Mouse (Mus musculus) layer of hippocampus, adult 11-12 months (tissue): ENCODE measurements around the gene Mkln1.

Experiments
- DNase-seq: peaks from one replicate; pipeline ENCODE4 v3.0.0; 2022; ENCODE audit warnings: low spot score

Mkln1 gene

DNA sequence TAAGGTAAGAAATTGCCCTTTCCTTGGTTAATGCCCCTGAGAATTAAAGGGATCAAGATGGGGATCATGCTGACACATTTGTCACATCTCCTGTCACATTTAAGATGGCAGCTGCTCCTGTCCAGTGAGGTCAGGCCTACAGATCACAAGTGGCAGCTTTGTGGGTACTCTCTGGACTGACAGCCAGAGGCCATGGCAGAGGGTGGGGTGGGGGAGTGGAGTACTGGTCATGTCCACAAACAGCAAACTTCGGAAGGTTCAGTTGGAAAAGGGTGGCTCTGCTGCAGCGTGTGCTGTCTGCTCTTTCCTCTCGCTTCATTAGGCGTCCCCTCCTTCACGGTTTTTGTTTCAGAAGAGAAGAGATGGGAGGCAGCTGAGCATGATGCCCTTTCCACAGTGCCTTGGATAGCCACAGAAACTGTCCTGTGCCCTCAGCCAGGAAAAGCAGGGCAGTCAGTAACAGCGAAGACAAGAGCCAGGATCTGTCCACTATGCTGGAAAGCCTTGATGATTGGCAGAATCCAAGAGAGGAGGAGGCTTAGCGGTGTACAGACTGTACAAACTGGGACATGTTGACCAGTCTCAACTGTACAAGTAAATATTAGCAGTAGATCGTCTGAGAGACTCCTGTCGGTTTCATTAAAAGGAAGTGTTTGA, 119.3 kb downstream of the Mkln1 start:
- no peak for DNase-seq

DNA sequence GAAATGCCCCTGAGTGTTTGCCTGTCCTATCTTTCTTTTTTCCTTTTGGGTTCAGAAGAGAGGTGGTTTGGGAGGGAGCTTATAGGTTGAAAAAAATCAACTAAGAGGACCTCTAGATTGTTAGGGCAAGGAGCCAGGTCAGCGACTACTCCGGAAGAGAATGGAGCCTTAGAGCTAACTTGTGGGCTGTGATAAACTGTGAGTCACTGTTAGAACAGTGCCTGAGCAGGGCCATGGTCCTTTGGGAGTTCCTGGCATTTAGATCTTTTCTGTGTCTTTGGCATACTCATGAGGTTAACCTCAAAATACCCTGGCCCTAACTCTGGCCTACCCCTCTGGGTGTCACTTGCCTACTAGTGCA, 119.8 kb downstream of the Mkln1 start:
- DNase-seq: no peak

DNA sequence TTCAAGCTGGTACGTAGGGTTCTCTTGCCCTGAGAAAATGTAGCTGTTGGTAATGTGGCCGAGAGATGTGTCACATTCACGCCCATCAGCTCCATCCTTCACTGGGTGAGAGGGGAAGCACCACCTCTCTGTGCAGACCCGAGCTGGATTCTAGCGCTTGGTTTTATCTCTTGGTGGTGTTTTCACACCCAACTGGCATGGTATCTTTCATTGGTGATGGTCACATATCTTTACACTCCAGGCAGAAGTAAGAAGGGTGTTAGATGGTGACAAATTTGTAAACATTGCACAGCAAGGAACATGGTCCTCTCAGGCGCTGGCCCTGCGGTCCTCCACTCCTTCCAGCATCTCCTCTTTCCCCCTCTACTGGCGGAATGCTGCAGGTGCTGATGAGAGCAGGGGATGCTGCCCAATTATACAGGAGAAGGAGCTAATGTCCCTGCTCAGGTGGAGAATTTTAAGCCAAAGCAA, 120.5 kb downstream of the Mkln1 start:
- no peak for DNase-seq

DNA sequence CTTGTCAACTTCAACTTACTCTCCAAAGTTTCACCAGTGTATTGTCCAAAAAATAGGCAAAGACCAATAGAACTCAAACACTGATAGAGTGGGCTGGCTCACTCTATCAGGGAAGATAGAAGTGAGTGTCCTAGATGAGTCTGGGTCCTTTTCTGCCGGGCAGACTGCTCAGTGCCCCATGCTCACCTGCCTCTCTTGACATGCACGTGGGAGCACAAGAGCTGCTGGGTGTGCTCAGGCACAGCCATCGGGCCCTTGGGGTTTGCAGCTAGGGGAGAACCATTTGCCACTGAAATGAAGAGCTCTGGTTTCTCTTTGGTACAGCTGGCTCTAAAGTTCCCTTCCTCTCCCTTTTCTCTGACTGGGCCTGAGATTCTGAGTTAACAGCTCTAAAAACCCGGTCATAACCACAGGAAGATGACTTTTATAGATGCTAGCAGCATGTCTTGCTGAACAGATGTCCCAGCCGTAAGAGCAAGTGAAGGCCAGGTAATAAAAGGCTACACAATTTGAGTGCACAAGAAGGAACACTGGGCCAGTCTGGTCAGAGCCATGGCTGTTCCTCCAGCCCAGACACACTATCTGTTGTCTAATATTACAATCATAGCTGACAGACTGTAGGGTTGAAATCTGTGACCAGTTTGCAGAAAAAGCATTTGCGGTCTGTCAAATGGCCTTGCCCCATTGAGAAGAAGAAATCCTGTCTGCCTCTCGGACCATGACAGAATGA, 122.1 kb downstream of the Mkln1 start:
- DNase-seq: no peak

DNA sequence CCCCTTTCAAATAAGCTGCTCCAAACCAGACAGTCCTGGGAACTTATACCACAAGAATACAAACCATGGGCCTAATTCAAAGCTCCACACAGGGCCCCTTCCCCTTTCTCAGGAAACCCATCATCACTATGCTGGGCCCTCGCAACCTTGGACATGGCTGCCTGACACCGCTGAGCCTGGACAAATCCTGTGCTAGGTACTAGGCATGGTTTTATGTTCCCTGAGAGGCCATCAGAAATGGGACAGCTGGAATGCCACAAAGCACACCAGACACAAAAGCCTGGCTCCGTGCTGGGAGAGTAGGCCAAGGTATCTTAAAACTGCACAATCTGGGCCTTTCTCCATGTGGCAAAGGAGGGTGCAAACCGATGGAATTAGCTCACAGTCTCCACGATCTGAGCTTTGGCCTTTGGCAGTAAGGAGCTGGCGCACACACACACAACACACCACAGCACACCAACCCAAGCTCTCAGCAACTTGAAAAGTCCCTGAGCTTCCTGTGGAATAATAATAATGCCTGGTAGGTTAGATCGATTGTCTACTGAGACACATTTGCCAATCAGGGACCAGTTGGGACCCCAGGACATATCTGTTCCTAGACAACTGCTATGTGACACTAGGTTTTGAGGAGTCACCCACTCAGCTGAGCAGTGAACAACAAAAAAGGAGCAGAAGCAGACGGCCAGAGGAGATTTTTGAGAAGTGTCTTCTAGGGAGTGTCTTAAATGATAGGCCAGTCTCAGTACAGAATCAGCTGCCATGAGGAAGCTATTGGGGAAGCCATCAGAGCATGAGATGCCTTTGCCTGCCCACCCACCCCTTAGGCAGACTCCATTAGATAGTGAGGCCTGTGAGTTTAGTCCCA, 123.2 kb downstream of the Mkln1 start:
- DNase-seq: no peak

DNA sequence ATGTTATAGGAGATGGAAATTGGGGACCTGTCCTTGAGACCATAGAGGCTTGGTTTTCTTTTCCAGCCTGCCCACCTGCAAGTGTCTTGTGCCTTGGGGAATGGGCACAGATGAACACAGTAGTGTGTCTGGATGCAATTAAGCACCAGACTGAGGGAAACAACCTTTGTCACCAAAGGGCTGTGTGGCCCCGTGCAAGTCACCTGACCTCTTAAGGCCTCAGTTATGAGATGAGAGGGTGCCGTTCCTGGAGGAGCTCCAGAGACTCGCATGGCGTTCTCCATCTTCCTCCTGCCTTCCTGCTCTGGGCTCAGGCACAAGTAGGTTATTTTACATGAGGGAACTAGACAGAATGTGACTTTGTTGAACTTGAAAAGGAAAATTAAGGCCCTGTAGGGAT, 123.9 kb downstream of the Mkln1 start:
- DNase-seq: no peak

DNA sequence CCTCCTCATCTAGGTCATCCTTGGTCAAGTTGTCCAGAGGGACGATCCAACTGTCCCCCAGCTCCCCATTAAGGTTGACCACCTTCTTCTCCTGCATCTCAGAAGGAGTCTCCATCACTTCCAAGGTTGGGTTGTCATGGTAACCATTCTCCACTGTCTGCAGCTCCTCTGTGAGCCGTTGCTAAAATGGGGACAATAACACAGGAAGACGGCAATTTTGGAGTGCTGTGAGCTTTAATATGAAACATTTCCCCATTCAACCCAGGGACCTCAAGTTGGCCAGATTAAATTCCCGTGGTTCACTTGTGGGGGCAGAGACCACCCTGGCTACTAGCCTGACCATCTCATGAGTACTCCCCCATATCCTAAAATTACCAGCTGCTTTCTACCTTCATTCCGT, 124.5 kb downstream of the Mkln1 start:
- DNase-seq: no peak

DNA sequence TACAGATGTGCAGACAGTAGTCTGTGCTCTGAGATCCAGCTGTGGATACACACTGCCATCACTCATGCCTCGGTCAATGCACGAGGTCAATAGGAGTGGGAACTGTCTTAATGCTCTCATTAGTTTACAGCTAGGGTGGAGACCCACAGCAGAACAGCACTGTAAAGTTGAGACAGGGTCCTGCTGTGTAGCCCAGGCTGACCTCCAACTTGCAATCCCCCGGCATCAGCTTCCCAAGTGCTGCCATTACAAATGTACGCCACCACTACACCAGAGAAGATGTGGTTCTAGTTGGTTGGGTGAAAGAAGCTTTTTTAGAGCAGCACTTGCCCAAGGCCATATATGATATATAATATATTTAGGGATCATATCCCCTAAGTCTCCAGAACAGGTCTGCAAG, 125.1 kb downstream of the Mkln1 start:
- DNase-seq: no peak

DNA sequence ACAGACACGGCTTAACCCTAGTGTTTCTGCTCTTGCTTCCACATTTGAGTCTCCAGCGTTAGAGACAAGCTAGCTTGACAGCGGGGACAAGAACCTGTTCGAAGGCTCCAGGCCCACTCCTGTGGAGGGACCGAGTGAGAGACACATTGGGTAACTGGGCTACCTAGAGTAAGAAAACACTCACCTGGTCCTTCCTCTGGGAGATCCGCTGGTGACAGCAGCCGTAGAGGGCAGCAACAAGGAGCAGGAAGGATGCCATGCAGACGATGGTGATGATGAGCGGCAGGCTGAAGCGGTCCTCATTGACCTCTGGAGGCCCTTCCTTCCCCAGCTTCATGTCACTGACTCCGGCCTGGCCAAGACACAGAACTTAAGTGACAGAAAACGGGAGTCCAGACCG, 125.6 kb downstream of the Mkln1 start:
- no peak for DNase-seq

DNA sequence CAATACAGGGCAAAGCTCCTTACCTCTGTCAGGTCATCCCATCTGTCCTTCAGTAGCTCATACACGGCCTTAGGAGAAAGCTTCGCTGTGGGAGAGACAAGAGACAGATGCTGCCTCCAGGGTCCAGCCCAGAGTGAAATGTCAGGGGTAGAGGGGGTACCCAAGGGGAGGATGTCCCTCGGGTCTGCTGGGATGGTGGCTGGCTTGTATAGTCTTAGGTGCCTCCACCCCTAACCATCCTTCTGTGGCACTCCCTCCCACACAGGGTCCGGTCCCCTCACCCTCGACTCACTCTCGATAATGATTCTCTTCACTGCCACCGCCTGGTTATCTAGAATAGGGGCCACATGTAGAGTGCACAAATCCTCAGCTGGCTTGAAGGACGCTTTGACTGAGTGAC, 126.1 kb downstream of the Mkln1 start:
- DNase-seq: no peak

DNA sequence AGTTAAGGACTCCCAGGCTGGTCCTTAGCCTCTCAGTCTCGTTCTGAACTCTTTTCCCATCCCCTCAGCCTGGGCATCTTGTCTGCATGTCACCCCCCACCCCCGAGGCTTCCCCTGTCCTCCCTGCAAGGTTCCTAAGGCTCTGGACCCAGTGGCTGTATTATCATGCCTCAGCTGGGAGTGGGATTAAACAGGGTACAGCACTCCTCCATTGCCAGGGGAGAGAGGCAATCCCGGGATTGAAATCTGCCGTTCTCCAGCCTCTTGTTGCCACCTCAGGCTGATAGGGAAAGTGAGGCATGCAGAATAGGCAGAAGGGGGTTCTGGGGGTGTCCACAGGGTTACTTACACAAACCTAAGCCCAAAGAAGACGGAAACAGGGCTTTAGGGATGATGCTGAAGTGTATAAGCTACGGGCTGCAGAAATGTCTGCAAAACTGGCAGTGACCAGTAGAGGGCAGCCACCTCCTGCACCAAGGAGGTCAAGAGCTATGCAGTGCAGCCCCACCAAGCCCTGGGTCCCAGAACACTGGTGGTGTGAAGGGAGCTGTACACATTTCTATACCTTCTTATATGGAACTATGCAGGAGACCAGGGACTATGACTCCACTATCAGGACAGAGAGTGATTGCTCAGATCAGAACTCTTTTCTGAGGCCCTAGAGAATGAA, 126.8 kb downstream of the Mkln1 start:
- DNase-seq: peak; percentile 77

DNA sequence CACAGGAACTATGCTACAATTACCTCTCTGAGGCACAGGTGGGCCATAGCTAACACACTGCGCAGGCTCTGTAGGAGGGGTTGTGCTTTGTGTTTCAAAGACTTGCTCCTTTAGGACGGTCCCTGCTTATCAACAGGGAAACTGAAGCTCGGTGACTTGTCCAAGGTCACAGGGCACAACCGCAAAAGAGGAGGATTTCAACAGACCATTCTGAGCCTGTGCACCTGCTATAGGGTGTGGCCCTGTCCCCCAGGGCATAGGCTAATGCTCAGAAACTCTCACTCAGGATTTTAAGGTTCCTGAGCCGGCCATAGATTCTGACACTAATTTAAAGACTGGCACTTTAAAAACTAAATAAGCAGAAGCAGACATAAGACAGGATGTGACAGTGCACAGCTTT, 128.4 kb downstream of the Mkln1 start:
- DNase-seq: no peak

DNA sequence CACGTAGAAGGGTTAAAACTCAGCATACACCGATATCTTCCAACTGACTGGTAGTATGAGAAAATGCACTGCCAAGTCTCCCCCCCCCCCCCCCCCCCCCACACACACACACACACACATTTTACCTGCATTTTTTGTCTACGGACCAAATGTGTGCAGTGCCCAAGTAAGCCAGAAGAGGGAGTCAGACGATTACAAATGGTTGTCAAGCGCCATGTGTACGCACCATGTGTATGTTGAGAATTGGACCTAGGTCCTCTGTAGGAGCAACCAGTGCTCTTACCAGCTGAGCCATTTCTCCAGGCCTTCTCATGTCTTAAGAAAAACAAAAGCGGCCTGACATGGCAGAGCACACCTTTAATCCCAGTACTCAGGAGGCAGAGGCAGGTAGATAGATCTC, 129.4 kb downstream of the Mkln1 start:
- DNase-seq: peak; percentile 72

DNA sequence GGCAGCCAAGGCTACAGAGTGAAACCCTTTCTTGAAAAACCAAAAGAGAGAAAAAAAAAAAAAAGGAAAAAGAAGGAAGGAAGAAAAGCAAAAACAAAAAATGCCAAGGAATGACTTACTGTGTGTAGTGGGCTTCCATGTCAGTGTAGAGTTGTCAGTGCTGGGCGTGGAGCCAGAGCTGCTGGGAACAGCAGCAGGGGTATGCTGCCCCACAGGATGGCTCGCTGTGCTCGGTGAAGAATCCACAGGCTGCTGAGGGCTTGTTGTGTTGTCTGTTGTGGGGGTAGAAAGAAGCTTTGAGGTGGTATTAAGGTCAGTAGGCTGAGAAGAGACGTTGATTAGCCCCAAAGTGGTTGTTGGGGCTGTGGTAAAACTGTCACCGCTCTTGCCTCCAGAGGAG, 129.8 kb downstream of the Mkln1 start:
- no peak for DNase-seq

DNA sequence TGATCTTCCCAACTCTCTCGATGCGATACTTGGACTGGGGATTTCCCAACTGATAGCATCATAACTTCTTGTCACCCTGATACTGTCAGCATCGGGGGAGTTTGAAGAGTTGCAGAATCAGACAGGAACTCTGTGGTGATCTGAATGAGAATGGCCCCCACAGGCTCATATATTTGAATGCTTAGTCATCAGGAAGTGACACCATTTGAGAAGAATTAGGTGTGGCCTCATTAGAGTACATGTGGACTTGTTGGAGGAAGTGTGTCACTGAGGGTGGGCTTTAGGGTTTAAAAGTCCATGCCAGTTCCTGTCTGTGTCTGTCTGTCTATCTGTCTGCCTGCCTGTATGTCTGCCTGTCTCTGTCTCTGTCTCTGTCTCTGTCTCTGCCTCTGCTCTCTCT, 133.3 kb downstream of the Mkln1 start:
- no peak for DNase-seq

DNA sequence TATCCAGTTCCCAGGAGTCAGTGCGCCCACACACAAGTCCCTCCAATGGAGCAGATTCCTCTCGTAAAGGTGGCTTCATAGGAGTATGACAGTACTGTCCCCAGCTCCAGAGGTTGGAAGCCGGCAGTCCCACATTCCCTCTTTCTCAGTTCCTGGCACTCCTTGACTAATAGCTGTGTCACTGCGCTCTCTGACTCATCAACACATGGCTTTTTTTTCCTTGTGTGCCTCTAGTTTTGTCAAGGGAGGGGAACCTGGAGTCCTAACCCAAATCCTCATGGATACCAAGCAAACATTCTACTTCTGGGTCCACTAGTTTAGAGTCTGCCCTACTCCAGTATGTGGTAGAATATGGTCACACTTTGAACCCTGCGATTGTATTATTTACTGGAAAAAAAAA, 136.2 kb downstream of the Mkln1 start:
- no peak for DNase-seq

DNA sequence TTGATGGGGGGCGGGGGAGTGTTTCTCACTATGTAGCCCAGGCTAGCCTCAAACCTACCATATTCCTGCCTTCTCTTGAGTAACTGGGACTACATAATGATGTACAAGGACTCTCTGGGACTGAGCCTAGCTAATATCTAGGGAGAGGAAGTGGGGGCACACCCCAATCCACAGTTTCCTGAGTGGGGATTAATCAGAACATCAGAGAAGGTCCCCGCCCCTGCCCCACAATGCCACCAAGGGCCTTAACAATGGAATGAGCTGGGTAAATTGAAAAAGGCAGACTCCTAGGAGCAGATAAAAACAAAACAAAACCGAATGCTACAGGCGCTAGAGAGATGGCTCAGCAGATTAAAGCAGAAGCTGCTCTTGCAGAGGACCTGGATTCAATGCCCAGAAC, 138.7 kb downstream of the Mkln1 start:
- no peak for DNase-seq

DNA sequence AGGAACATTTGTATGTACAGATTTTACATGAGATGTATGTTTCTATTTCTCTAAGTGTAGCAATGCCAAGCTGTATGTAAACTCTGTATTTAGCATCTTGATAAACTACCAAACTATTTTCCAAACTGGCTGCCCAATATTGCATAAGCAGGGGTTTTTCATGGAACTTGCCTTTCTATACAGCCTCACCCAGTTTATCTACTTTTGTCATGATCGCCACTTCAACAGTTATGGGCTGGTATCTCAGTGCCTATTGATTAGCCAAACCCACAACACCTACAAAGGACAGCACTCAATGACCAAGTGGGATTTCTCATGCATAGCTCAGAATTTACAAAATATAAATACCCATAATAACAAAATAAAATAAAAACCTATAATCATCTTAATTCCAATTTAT, 139.6 kb downstream of the Mkln1 start:
- DNase-seq: no peak

DNA sequence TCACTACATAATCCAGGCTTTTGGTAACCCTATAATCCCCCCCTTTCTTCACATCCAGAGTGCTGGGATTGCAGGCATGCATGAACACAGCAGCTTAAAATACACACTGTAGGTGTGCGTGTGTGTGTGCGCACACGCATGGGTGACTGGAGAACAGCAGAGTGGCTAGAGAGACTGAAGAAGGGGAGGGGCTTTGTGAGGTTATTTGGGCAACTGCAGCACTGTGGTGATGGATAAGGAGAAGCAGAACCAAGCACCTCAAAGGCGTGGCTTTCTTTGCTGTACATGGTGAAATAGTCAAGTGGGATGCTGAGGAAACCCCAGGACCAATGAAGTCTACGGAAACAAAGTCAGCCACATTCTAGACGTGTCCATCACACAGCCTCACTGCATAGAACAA, 141.5 kb downstream of the Mkln1 start:
- DNase-seq: no peak

DNA sequence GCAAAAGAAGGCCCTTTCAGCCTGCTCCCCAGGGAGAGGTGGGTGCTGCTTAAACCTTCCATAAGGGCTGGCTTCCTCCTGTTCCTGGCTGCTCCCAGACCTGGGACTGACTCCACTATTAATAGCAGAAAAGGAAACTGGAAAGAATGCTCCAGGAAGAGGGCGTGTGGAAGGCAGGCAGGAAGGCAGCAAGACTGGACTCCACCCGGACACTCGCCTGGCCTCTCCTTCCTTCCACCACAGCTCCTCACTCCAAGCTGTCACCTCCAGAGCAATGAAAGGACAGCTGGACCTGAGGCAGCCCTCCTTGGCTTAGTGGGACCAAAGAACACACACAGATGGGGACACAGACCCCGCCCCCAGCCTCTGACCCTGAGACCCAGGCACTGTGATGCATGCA, 145.8 kb downstream of the Mkln1 start:
- DNase-seq: no peak

DNA sequence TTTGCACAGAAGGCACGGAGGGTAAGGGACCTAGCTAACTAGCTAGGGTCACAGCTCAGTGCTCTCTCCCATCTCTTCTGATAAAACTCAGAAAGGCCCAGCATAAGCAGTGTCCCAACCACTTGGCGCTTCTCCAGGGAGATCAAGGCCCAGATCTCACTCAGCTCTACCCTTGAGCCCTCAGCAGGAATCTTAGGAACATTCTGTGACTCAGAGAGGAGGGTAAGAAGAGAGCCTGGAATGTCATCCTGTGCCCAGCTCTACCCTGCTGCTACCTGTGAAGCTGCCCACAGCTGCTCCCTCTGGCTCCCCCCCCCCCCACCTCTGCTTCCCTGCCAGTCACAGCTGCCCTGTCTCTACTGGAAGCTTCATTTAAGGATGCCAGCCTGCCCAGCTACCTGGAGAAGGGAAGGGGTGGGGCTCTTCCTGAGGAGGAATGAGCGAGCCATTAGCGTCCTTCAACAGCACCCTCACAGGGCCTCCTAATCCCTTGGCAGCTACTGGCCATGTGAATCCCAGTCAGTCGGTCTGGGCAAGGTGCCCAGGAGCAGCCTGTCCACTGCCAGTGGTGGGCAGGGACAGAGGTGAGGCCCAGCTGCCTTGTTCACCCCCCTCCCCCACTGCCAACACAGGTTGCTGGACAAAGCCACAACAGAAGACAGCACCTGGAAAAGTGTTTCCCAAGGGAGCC, 151.0 kb downstream of the Mkln1 start:
- DNase-seq: no peak
